Mouse (Mus musculus) MEL (cell line): ENCODE results near the gene Tgm7. TPM values are rescaled to one million over a fixed set of nuclear protein-coding genes. Genes with fewer than 3 reads are reported as not detected.
"Not testable (repeated sequence)": the region's sequence is repeated elsewhere in the genome, so short reads cannot be mapped to it uniquely, and the experiment has no call there.

Source experiments
- DNase-seq: peaks from one replicate; pipeline ENCODE4 v3.0.0; 2011; ENCODE audit warnings: low read depth, low spot score
- H3K27ac ChIP-seq: 2 replicates; pipeline ENCODE4 v1.5.1; 2012; ENCODE audit warnings: low read depth, mild to moderate bottlenecking, control low read depth, low read length, moderate library complexity; ENCODE audit not compliant: control insufficient read depth
- H3K27me3 ChIP-seq, 2 experiments: fragments of 150-350 bp in 1 of 2; sonication (generic) in 1 of 2; 2 replicates each; pipeline ENCODE4 v1.6.1; 2012; ENCODE audit warnings: low read length in 2 of 2, mild to moderate bottlenecking in 2 of 2, improper control_type of control experiment in 1 of 2, moderate library complexity in 1 of 2; ENCODE audit not compliant: insufficient read depth in 2 of 2, control insufficient read depth in 1 of 2
- H3K36me3 ChIP-seq, 2 experiments: 2 replicates each; pipeline ENCODE4 v1.6.1; 2012 to 2014; ENCODE audit warnings: low read length in 2 of 2, improper control_type of control experiment in 1 of 2, inconsistent platforms in 1 of 2, mild to moderate bottlenecking in 1 of 2; ENCODE audit not compliant: insufficient read depth in 2 of 2, control insufficient read depth in 1 of 2
- H3K4me1 ChIP-seq, 2 experiments: fragments of 150-350 bp in 1 of 2; sonication (generic) in 1 of 2; 2 replicates each; pipeline ENCODE4 v1.6.1; 2012; ENCODE audit warnings: low read length in 2 of 2, improper control_type of control experiment in 1 of 2, mild to moderate bottlenecking in 1 of 2; ENCODE audit not compliant: insufficient read depth in 2 of 2, control insufficient read depth in 1 of 2
- H3K4me3 ChIP-seq, 2 experiments: fragments of 150-350 bp in 1 of 2; sonication (generic) in 1 of 2; 2 replicates each; pipeline ENCODE4 v1.5.1; 2012; ENCODE audit warnings: low read depth in 2 of 2, low read length in 2 of 2, mild to moderate bottlenecking in 2 of 2, moderate library complexity in 2 of 2, control low read depth in 1 of 2, improper control_type of control experiment in 1 of 2; ENCODE audit not compliant: control insufficient read depth in 1 of 2, insufficient read depth in 1 of 2
- H3K79me2 ChIP-seq: 2 replicates; pipeline ENCODE4 v1.6.1; 2012; ENCODE audit warnings: mild to moderate bottlenecking, low read length, moderate library complexity; ENCODE audit not compliant: control insufficient read depth, poor library complexity, insufficient read depth
- H3K9ac ChIP-seq: 2 replicates; pipeline ENCODE4 v1.6.1; 2012; ENCODE audit warnings: low read depth, mild to moderate bottlenecking, control low read depth, low read length, moderate library complexity; ENCODE audit not compliant: control insufficient read depth, poor library complexity, severe bottlenecking
- H3K9me3 ChIP-seq: fragments of 150-350 bp; sonication (generic); replicated peaks from 2 replicates; pipeline ENCODE4 v1.6.1; 2012; ENCODE audit warnings: mild to moderate bottlenecking, low read length, improper control_type of control experiment, moderate library complexity; ENCODE audit not compliant: insufficient read depth
- CHD1 ChIP-seq: IDR thresholded peaks from 2 replicates; pipeline ENCODE4 v1.6.1; 2012; ENCODE audit warnings: low read depth, mild to moderate bottlenecking, inconsistent platforms, low read length, improper control_type of control experiment
- CTCF ChIP-seq, 3 experiments: IDR thresholded peaks in 2 of 3; conservative IDR thresholded peaks in 1 of 3; 2 replicates each; pipeline ENCODE4 v1.5.1; 2011 to 2012; ENCODE audit warnings: low read length in 3 of 3, low read depth in 2 of 3, mild to moderate bottlenecking in 2 of 3, improper control_type of control experiment in 1 of 3, inconsistent platforms in 1 of 3, mixed read lengths in 1 of 3, moderate library complexity in 1 of 3; ENCODE audit not compliant: control insufficient read depth in 1 of 3, insufficient read depth in 1 of 3, poor library complexity in 1 of 3, severe bottlenecking in 1 of 3
- E2F4 ChIP-seq: IDR thresholded peaks from 2 replicates; pipeline ENCODE4 v1.6.1; 2011; ENCODE audit warnings: low read depth, low read length, improper control_type of control experiment, borderline replicate concordance
- ELF1 ChIP-seq: IDR thresholded peaks from 2 replicates; pipeline ENCODE4 v1.6.1; 2014; ENCODE audit warnings: low read depth, mild to moderate bottlenecking, inconsistent platforms, low read length, improper control_type of control experiment, moderate library complexity
- EP300 ChIP-seq, 2 experiments: IDR thresholded peaks; 2 replicates each; pipeline ENCODE4 v1.6.1; 2011; ENCODE audit warnings: improper control_type of control experiment in 2 of 2, low read length in 2 of 2, low read depth in 1 of 2, mild to moderate bottlenecking in 1 of 2
- GATA1 ChIP-seq: IDR thresholded peaks from 2 replicates; pipeline ENCODE4 v1.6.1; 2011; ENCODE audit warnings: low read depth, low read length, improper control_type of control experiment
- KAT2A ChIP-seq: conservative IDR thresholded peaks from 2 replicates; pipeline ENCODE4 v1.6.1; 2012; ENCODE audit warnings: low read depth, low read length, improper control_type of control experiment, inconsistent platforms
- MAFK ChIP-seq: IDR thresholded peaks from 2 replicates; pipeline ENCODE4 v1.6.1; 2011; ENCODE audit warnings: low read depth, mild to moderate bottlenecking, low read length, improper control_type of control experiment, borderline replicate concordance
- MAX ChIP-seq: IDR thresholded peaks from 2 replicates; pipeline ENCODE4 v1.6.1; 2011; ENCODE audit warnings: low read length, improper control_type of control experiment
- MEF2A ChIP-seq: IDR thresholded peaks from 2 replicates; pipeline ENCODE4 v1.6.1; 2014; ENCODE audit warnings: low read depth, mild to moderate bottlenecking, inconsistent platforms, low read length, improper control_type of control experiment; ENCODE audit not compliant: poor library complexity, insufficient replicate concordance, severe bottlenecking; ENCODE audit errors: extremely low read depth
- MYB ChIP-seq: IDR thresholded peaks from 2 replicates; pipeline ENCODE4 v1.6.1; 2011; ENCODE audit warnings: mild to moderate bottlenecking, low read depth, low read length, improper control_type of control experiment
- NRF1 ChIP-seq: IDR thresholded peaks from 2 replicates; pipeline ENCODE4 v1.6.1; 2014; ENCODE audit warnings: low read depth, mild to moderate bottlenecking, inconsistent platforms, low read length, improper control_type of control experiment, moderate library complexity; ENCODE audit not compliant: poor library complexity, insufficient read depth, severe bottlenecking
- RCOR1 ChIP-seq: IDR thresholded peaks from 2 replicates; pipeline ENCODE4 v1.6.1; 2012; ENCODE audit warnings: low read depth, mild to moderate bottlenecking, inconsistent platforms, low read length, improper control_type of control experiment
- SIN3A ChIP-seq: IDR thresholded peaks from 2 replicates; pipeline ENCODE4 v1.6.1; 2012; ENCODE audit warnings: low read length, improper control_type of control experiment, inconsistent platforms
- SMC3 ChIP-seq: IDR thresholded peaks from 2 replicates; pipeline ENCODE4 v1.6.1; 2011; ENCODE audit warnings: low read depth, low read length, improper control_type of control experiment
- TBP ChIP-seq: IDR thresholded peaks from 2 replicates; pipeline ENCODE4 v1.8.0; 2011; ENCODE audit warnings: low read depth, low read length, improper control_type of control experiment
- TCF12 ChIP-seq: IDR thresholded peaks from 2 replicates; pipeline ENCODE4 v1.6.1; 2014; ENCODE audit warnings: low read depth, mild to moderate bottlenecking, inconsistent platforms, low read length, improper control_type of control experiment, moderate library complexity
- USF2 ChIP-seq, 2 experiments: IDR thresholded peaks; 2 replicates each; pipeline ENCODE4 v1.6.1; 2011 to 2012; ENCODE audit warnings: improper control_type of control experiment in 2 of 2, low read length in 2 of 2, borderline replicate concordance in 1 of 2, inconsistent platforms in 1 of 2, low read depth in 1 of 2, mild to moderate bottlenecking in 1 of 2; ENCODE audit not compliant: insufficient read depth in 1 of 2
- ZC3H11A ChIP-seq: IDR thresholded peaks from 2 replicates; pipeline ENCODE4 v1.6.1; 2012; ENCODE audit warnings: low read depth, mild to moderate bottlenecking, inconsistent platforms, low read length, improper control_type of control experiment
- ZMIZ1 ChIP-seq: IDR thresholded peaks from 2 replicates; pipeline ENCODE4 v1.6.1; 2012; ENCODE audit warnings: low read depth, mild to moderate bottlenecking, inconsistent platforms, low read length, improper control_type of control experiment, moderate library complexity
- ZNF384 ChIP-seq: IDR thresholded peaks from 2 replicates; pipeline ENCODE4 v1.6.1; 2012; ENCODE audit warnings: low read depth, mild to moderate bottlenecking, inconsistent platforms, low read length, improper control_type of control experiment
- polyA plus RNA-seq, 2 experiments: library from polyadenylated mRNA; stranded (reverse) in 1 of 2; unstranded in 1 of 2; fragments of >175 nt in 1 of 2; fragments of >200 nt in 1 of 2; gene quantifications; 2 replicates each; pipeline versions ENCODE4 v1.2.1 to v1.2.4; 2012; ENCODE audit warnings: low replicate concordance in 2 of 2, low read depth in 1 of 2; ENCODE audit not compliant: insufficient read length in 2 of 2, insufficient read depth in 1 of 2, missing spikeins in 1 of 2
- total RNA-seq: library from RNA; depleted of rRNA; stranded (reverse); fragments of 300-350 nt; gene quantifications from 2 replicates; pipeline ENCODE4 v1.2.3, GENCODE M21; 2012

The Tgm7 gene
- total and polyA plus RNA-seq, 3 experiments: not detected

DNA sequence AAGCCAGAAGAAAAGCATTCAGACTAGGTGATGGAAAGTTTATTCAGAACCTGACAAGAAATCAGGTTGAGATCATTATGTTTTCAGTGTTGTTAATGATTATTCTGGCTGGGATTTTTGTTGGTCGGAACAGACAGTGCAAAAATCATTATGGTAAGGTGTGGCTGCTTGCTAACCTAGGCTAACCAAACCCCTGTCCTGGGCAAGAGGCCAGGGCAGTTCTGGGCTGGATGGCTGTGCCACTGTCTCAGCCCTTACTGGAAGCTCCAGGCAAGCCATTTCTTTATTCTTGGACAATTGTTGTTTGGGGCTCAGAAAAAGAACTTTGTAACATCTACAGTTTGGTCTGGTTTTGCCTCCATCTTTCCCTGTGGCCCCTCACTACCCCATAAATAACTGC is 17.9 kb upstream of the Tgm7 start:
- no peak for DNase-seq
- Histone ChIP-seq H3K4me1 (peaks cover 10 to 12% of the 10 kb centered on the region in 2 experiments), H3K36me3 (peaks cover 0 to 7% of the 10 kb centered on the region in 2 experiments; a peak in 2 of 4 replicates), H3K4me3 (no peak overlapping the region), H3K27me3 (no peaks in the 10 kb centered on the region), H3K27ac (no peak overlapping the region), H3K9me3 (no peaks in the 10 kb centered on the region)
- TF ChIP-seq SMC3 (no peak), EP300 (IDR thresholded peaks at IDR 0.05; ENCODE audit: low read depth in 1 of 2, low read length in 2 of 2) (no peak), ZMIZ1 (no peak), ZNF384 (no peak), GATA1 (no peak), MAX (no peak), KAT2A (no peak), ELF1 (no peak), TCF12 (no peak), CHD1 (no peak), MYB (no peak)
- TF ChIP-seq, all 39 proteins: peak for 0
- Histone ChIP-seq H3K9ac (no peak overlapping the region), H3K79me2 (no peaks in the 10 kb centered on the region)

GRCm38 (mm10) chr2:121126302-121126701 is 16.7 kb upstream of the Tgm7 start:
- peak in 1 of 2 experiments; percentile 63; a peak in 1 of 4 replicates for TF ChIP-seq EP300 (IDR thresholded peaks at IDR 0.05; ENCODE audit: low read depth in 1 of 2, low read length in 2 of 2)
- TF ChIP-seq GATA1: 0 out of 2 replicates have a peak, but pooled peaks have one; percentile 3
- TF ChIP-seq SIN3A: 0 out of 2 replicates have a peak, but pooled peaks have one; percentile 2
- peak; percentile 96 for TF ChIP-seq TBP
- H3K27me3 ChIP-seq, H3K9me3 ChIP-seq, H3K36me3 ChIP-seq, H3K27ac ChIP-seq, H3K4me3 ChIP-seq, H3K79me2 ChIP-seq, H3K9ac ChIP-seq: not testable (repeated sequence)
- DNase-seq: peak; percentile 57
- peaks cover 9 to 12% of the 10 kb centered on the region in 2 experiments for H3K4me1 ChIP-seq

GRCm38 (mm10) chr2:121119260-121119659 is 9.7 kb upstream of the Tgm7 start:
- Histone ChIP-seq H3K27ac (no peak overlapping the region), H3K79me2 (no peaks in the 10 kb centered on the region), H3K36me3 (no peaks in the 10 kb centered on the region), H3K4me3 (no peak overlapping the region), H3K4me1 (peaks cover 0 to 3% of the 10 kb centered on the region in 2 experiments; a peak in 1 of 4 replicates), H3K9me3 (no peaks in the 10 kb centered on the region), H3K27me3 (peaks cover 7 to 22% of the 10 kb centered on the region in 2 experiments), H3K9ac (no peak overlapping the region)
- TF ChIP-seq RCOR1 (no peak), EP300 (IDR thresholded peaks at IDR 0.05; ENCODE audit: low read depth in 1 of 2, low read length in 2 of 2) (no peak), CTCF (IDR thresholded peaks at IDR 0.05 in 2 of 3, conservative IDR thresholded peaks at IDR 0.05 in 1 of 3; ENCODE audit: control insufficient read depth in 1 of 3, insufficient read depth in 1 of 3, low read depth in 2 of 3, low read length in 3 of 3, poor library complexity in 1 of 3, severe bottlenecking in 1 of 3) (no peak), MAFK (no peak), NRF1 (no peak), MEF2A (no peak), GATA1 (no peak), ZC3H11A (no peak), USF2 (IDR thresholded peaks at IDR 0.05; ENCODE audit: borderline replicate concordance in 1 of 2, insufficient read depth in 1 of 2, low read depth in 1 of 2, low read length in 2 of 2) (no peak), ELF1 (no peak), E2F4 (no peak), SMC3 (no peak)
- DNase-seq: no peak
